Mouse (Mus musculus) myocyte (in vitro differentiated cells): ENCODE measurements around the gene Sh3rf1.

Experiments
- MAX ChIP-seq: IDR thresholded peaks from one replicate; pipeline ENCODE4 v1.6.1; 2011; ENCODE audit warnings: low read depth, mild to moderate bottlenecking, control low read depth
- MYOD1 ChIP-seq, 3 experiments: IDR thresholded peaks; one replicate each; pipeline ENCODE4 v1.6.1; 2011; ENCODE audit warnings: control low read depth in 2 of 3, low read depth in 2 of 3, mild to moderate bottlenecking in 2 of 3, moderate library complexity in 1 of 3; ENCODE audit not compliant: insufficient read length in 2 of 3, control insufficient read depth in 1 of 3
- MYOG ChIP-seq, 3 experiments: IDR thresholded peaks; one replicate each; pipeline ENCODE4 v1.6.1; 2011; ENCODE audit warnings: control low read depth in 2 of 3, low read depth in 2 of 3, mild to moderate bottlenecking in 2 of 3; ENCODE audit not compliant: insufficient read length in 2 of 3, control insufficient read depth in 1 of 3, insufficient read depth in 1 of 3
- POLR2A ChIP-seq: IDR thresholded peaks from one replicate; pipeline ENCODE4 v1.6.1; 2011; ENCODE audit warnings: low read depth, mild to moderate bottlenecking, control low read depth, moderate library complexity; ENCODE audit not compliant: insufficient read length
- TCF12 ChIP-seq: IDR thresholded peaks from one replicate; pipeline ENCODE4 v1.6.1; 2011; ENCODE audit warnings: mild to moderate bottlenecking, control low read depth; ENCODE audit not compliant: poor library complexity, insufficient read depth, severe bottlenecking
- USF1 ChIP-seq: IDR thresholded peaks from one replicate; pipeline ENCODE4 v1.6.1; 2011; ENCODE audit warnings: low read depth, mild to moderate bottlenecking, control low read depth, moderate library complexity

GRCm38 (mm10) chr8:61273307-61274221 is 49.9 kb downstream of the Sh3rf1 start:
- TF ChIP-seq MAX (no peak), MYOG (IDR thresholded peaks at IDR 0.05; ENCODE audit: control insufficient read depth in 1 of 3, insufficient read depth in 1 of 3, insufficient read length in 2 of 3, low read depth in 2 of 3) (no peak), USF1 (no peak), MYOD1 (IDR thresholded peaks at IDR 0.05; ENCODE audit: control insufficient read depth in 1 of 3, insufficient read length in 2 of 3, low read depth in 2 of 3) (no peak), POLR2A (no peak), TCF12 (no peak)
